ENCODE assay signal across 8 mouse cellular contexts in the genomic region with DNA sequence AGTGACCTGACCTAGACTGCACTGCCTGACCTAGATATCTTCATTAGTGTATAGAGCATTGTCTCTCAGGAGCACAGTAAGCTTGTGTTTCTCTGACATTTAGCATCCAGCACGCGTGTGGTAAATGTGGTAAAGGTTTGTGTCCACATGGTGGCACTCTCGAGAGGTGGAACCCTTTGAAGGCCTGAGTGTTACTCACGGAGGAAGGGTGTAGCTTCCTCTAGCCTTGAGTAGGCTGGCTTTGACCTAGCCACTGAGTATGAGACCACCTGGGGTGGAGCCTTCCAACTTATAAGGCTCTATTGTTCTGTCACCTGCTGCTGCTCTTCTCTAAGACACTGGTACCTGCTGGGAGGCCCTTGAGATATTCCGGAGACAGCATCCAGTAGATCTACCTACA. TPM values are rescaled to one million over a fixed set of nuclear protein-coding genes. Genes with fewer than 3 reads are reported as not detected.
DNase-seq lines count a peak whose midpoint lies in the region; ATAC-seq and TF ChIP-seq lines count a peak whose summit lies in the region.

No protein-coding gene starts in this region.

- ATAC-seq in heart, embryonic 12.5 days (ENCODE audit: insufficient number of reproducible peaks, low FRiP score) = peak; percentile 60; the same call in 1 of the 2 replicates

- no peak overlapping the region for H3K27ac ChIP-seq in bone marrow, adult 2 months (ENCODE audit: control insufficient read depth, insufficient read depth, low read depth, low read length, poor library complexity)
- H3K27ac ChIP-seq in heart, embryonic 12.5 days (ENCODE audit: poor library complexity, severe bottlenecking) = no peak overlapping the region
- H3K27ac ChIP-seq in macrophage = peak overlapping the region; percentile 96

- no peak overlapping the region for H3K4me3 ChIP-seq in bone marrow, adult 2 months (replicated peaks; ENCODE audit: control insufficient read depth, low read depth, low read length)
- H3K4me3 ChIP-seq in heart, embryonic 12.5 days = no peak overlapping the region
- no peak overlapping the region for H3K4me3 ChIP-seq in macrophage (ENCODE audit: inconsistent target)

- peaks cover 12% of the 10 kb centered on the region for H3K36me3 ChIP-seq in heart, embryonic 12.5 days
- no peaks in the 10 kb centered on the region for H3K36me3 ChIP-seq in macrophage (ENCODE audit: inconsistent target)

- H3K79me2 ChIP-seq in macrophage (ENCODE audit: inconsistent target) = peaks cover 14% of the 10 kb centered on the region

- H3K9me3 ChIP-seq in heart, embryonic 12.5 days (replicated peaks) = no peaks in the 10 kb centered on the region

- DNase-seq in cerebellum, adult 18-20 months = peak; percentile 21 to 32
- DNase-seq in cerebellum, adult 8-10 months = no peak
- DNase-seq in CD4-positive, CD25-positive, alpha-beta regulatory T cell, adult 2 months (ENCODE audit: low read depth, low spot score) = peak; percentile 88
- DNase-seq in kidney, postnatal 36 days = peak; percentile 83 to 84
- peak; percentile 74 for DNase-seq in testis, postnatal 10 days (ENCODE audit: low spot score)

- no peak for TF ChIP-seq POLR2A in bone marrow, adult 2 months (IDR thresholded peaks at IDR 0.05; ENCODE audit: borderline replicate concordance, control insufficient read depth, low read depth, low read length)

- WGBS in bone marrow, adult 2 months = 21% methylated on average over 5 of the region's 5 CpGs
- WGBS in heart, embryonic 12.5 days = 12% methylated on average over 5 of the region's 5 CpGs
- WGBS in macrophage (ENCODE audit: missing documents) = 16% methylated on average over 5 of the region's 5 CpGs

- no peak overlapping the region for H3K9ac ChIP-seq in heart, embryonic 12.5 days

- no peaks in the 10 kb centered on the region; the same call in 1 of the 2 replicates for H3K4me1 ChIP-seq in bone marrow, adult 2 months (ENCODE audit: control insufficient read depth, insufficient read depth, low read length)
- H3K4me1 ChIP-seq in heart, embryonic 12.5 days (replicated peaks) = no peaks in the 10 kb centered on the region

- no peak overlapping the region for H3K4me2 ChIP-seq in heart, embryonic 12.5 days

- no peaks in the 10 kb centered on the region for H3K27me3 ChIP-seq in heart, embryonic 12.5 days (replicated peaks)

- peak; percentile 89 for TF ChIP-seq CTCF in bone marrow, adult 2 months (IDR thresholded peaks at IDR 0.05; ENCODE audit: control insufficient read depth, insufficient read depth, low read length)

RNA-seq across cellular contexts. Expression of gene Trim25, which starts 5.6 kb away (rescaled TPM):
- 19.8 and 33.7 TPM in 2 replicates for polyA plus RNA-seq in bone marrow, adult 2 months (2011; ENCODE audit: insufficient read depth, insufficient read length, low replicate concordance, missing spikeins)
- 15.2 and 15.3 TPM in 2 replicates for polyA plus RNA-seq in heart, embryonic 12.5 days (2016; fragmentation: Nextera tagmentation; extraction: Ambion mirVana)
- total RNA-seq in macrophage (2018; cell fraction: chromatin; rRNA removed) = 1,000 to 10,000 TPM in 1 of 26 experiments, 100 to 1,000 TPM in 25; 272 to 1,028 (median 411) TPM
- 100 to 1,000 TPM; 113 to 207 (median 161) TPM for total RNA-seq in macrophage (2018; cell fraction: cytosol; rRNA removed)
- 100 to 1,000 TPM; 245 to 755 (median 378) TPM for total RNA-seq in macrophage (2018; cell fraction: nucleus; rRNA removed)
- 66.7 to 127 TPM (median 117 TPM) in 3 replicates for polyA plus RNA-seq in macrophage (2018)

RNA-seq across cellular contexts. Expression of gene Coil, which starts 23.6 kb away (rescaled TPM):
- 2.7 and 7.2 TPM in 2 replicates for polyA plus RNA-seq in bone marrow, adult 2 months (2011; ENCODE audit: insufficient read depth, insufficient read length, low replicate concordance, missing spikeins)
- polyA plus RNA-seq in heart, embryonic 12.5 days (2016; fragmentation: Nextera tagmentation; extraction: Ambion mirVana) = 15.5 and 16.1 TPM in 2 replicates
- 10 to 100 TPM in 11 of 26 experiments, 1 to 10 TPM in 15; 2.7 to 18.4 (median 8.4) TPM for total RNA-seq in macrophage (2018; cell fraction: chromatin; rRNA removed)
- total RNA-seq in macrophage (2018; cell fraction: cytosol; rRNA removed) = 1 to 10 TPM; 2.5 to 7.7 (median 5.8) TPM
- 10 to 100 TPM in 1 of 26 experiments, 1 to 10 TPM in 25; 1.9 to 10.7 (median 5.0) TPM for total RNA-seq in macrophage (2018; cell fraction: nucleus; rRNA removed)
- polyA plus RNA-seq in macrophage (2018) = 5.1 to 8.0 TPM (median 5.6 TPM) in 3 replicates

RNA-seq across cellular contexts. Expression of gene Elobl, which starts 26.9 kb away (rescaled TPM):
- polyA plus RNA-seq in bone marrow, adult 2 months (2011; ENCODE audit: insufficient read depth, insufficient read length, low replicate concordance, missing spikeins) = 11.6 TPM in 1 of 2 replicates, not detected in the other
- not detected in 2 replicates for polyA plus RNA-seq in heart, embryonic 12.5 days (2016; fragmentation: Nextera tagmentation; extraction: Ambion mirVana)
- total RNA-seq in macrophage (2018; cell fraction: chromatin; rRNA removed) = not detected
- under 1 TPM in 1 of 26 experiments, not detected in 25; 0.29 TPM for total RNA-seq in macrophage (2018; cell fraction: cytosol; rRNA removed)
- total RNA-seq in macrophage (2018; cell fraction: nucleus; rRNA removed) = not detected
- not detected in 3 replicates for polyA plus RNA-seq in macrophage (2018)

RNA-seq across cellular contexts. Expression of gene Scpep1, which starts 38.4 kb away (rescaled TPM):
- 6.5 and 22.3 TPM in 2 replicates for polyA plus RNA-seq in bone marrow, adult 2 months (2011; ENCODE audit: insufficient read depth, insufficient read length, low replicate concordance, missing spikeins)
- polyA plus RNA-seq in heart, embryonic 12.5 days (2016; fragmentation: Nextera tagmentation; extraction: Ambion mirVana) = 47.2 and 47.5 TPM in 2 replicates
- total RNA-seq in macrophage (2018; cell fraction: chromatin; rRNA removed) = 100 to 1,000 TPM in 11 of 26 experiments, 10 to 100 TPM in 15; 63.8 to 196 (median 95.8) TPM
- 100 to 1,000 TPM; 375 to 645 (median 470) TPM for total RNA-seq in macrophage (2018; cell fraction: cytosol; rRNA removed)
- 100 to 1,000 TPM; 156 to 532 (median 386) TPM for total RNA-seq in macrophage (2018; cell fraction: nucleus; rRNA removed)
- polyA plus RNA-seq in macrophage (2018) = 284 to 556 TPM (median 477 TPM) in 3 replicates
